Mouse (Mus musculus) hindbrain, embryonic 16.5 days (tissue): ENCODE data around the gene Olfr1462. TPM values are rescaled to one million over a fixed set of nuclear protein-coding genes. Genes with fewer than 3 reads are reported as not detected.

ENCODE experiments used
- ATAC-seq: fragments of 200-750 bp; cut with Nextera tagmentation; 2 replicates; pipeline ENCODE4 v1.8.0; 2017; ENCODE audit warnings: moderate TSS enrichment, moderate library complexity
- H3K27ac ChIP-seq: fragments of 300-500 bp; sonication (generic); 2 replicates; pipeline ENCODE4 v1.5.1; 2014; ENCODE audit warnings: low read depth, mild to moderate bottlenecking, control low read depth, low read length, moderate library complexity
- H3K27me3 ChIP-seq: fragments of 300-500 bp; sonication (generic); replicated peaks from 2 replicates; pipeline ENCODE4 v1.6.1; 2014; ENCODE audit warnings: low read length; ENCODE audit not compliant: control insufficient read depth, insufficient read depth
- H3K36me3 ChIP-seq: fragments of 300-500 bp; sonication (generic); 2 replicates; pipeline ENCODE4 v1.6.1; 2014; ENCODE audit warnings: mild to moderate bottlenecking, low read length, moderate library complexity, mixed read lengths; ENCODE audit not compliant: control insufficient read depth, insufficient read depth
- H3K4me1 ChIP-seq: fragments of 300-500 bp; sonication (generic); 2 replicates; pipeline ENCODE4 v1.6.1; 2014; ENCODE audit warnings: low read depth, low read length; ENCODE audit not compliant: control insufficient read depth, insufficient read depth
- H3K4me2 ChIP-seq: fragments of 300-500 bp; sonication (generic); 2 replicates; pipeline ENCODE4 v1.6.1; 2014; ENCODE audit warnings: mild to moderate bottlenecking, low read length, control low read depth, moderate library complexity
- H3K4me3 ChIP-seq: fragments of 300-500 bp; sonication (generic); 2 replicates; pipeline ENCODE4 v1.5.1; 2014; ENCODE audit warnings: mild to moderate bottlenecking, low read length, control low read depth, moderate library complexity
- H3K9ac ChIP-seq: fragments of 300-500 bp; sonication (generic); 2 replicates; pipeline ENCODE4 v1.6.1; 2014; ENCODE audit warnings: low read depth, mild to moderate bottlenecking, control low read depth, low read length, moderate library complexity
- H3K9me3 ChIP-seq: fragments of 300-500 bp; sonication (generic); 2 replicates; pipeline ENCODE4 v1.6.1; 2014; ENCODE audit warnings: mild to moderate bottlenecking, low read length, moderate library complexity; ENCODE audit not compliant: control insufficient read depth
- WGBS: fragments of 180-500 bp; shearing (Covaris S2); extraction: QIAGEN DNeasy Blood & Tissue Kit; methylation state at CpG from one replicate; pipeline ENCODE4 v1.1.7; 2014; 5-methylcytosine and 5-hydroxymethylcytosine counted together
- polyA plus RNA-seq: library from polyadenylated mRNA; unstranded; fragments of >200 nt; fragmentation: Nextera tagmentation; extraction: Ambion mirVana; gene quantifications from 2 replicates; pipeline ENCODE4 v1.2.1, GENCODE M21; 2015

Olfr1462 gene
- polyA plus RNA-seq = not detected in 2 replicates

- Histone ChIP-seq H3K9me3 (peaks cover 2% of the 10 kb centered on the region), H3K9ac (no peak within 1 kb of the TSS), H3K4me2 (no peak within 1 kb of the TSS), H3K36me3 (no peaks in the 10 kb centered on the region), H3K27me3 (no peaks in the 10 kb centered on the region), H3K4me3 (no peak within 1 kb of the TSS), H3K27ac (no peak within 1 kb of the TSS), H3K4me1 (no peaks in the 10 kb centered on the region)
- ATAC-seq = no peak
- 85% methylated on average over 1 of the region's 1 CpGs for WGBS
Measured at GRCm38 (mm10) chr19:13185434-13185833, at the start of gene Olfr1462. Gene Olfr1462, plus strand, starts transcription at chr19:13185734.

- no peak for ATAC-seq
- 78% methylated on average over 1 of the region's 1 CpGs for WGBS
- Histone ChIP-seq H3K4me3 (no peak within 1 kb of the TSS), H3K36me3 (no peaks in the 10 kb centered on the region), H3K9ac (no peak within 1 kb of the TSS), H3K27ac (no peak within 1 kb of the TSS), H3K4me2 (no peak within 1 kb of the TSS), H3K9me3 (peaks cover 4% of the 10 kb centered on the region; the same call in 1 of the 2 replicates), H3K4me1 (no peaks in the 10 kb centered on the region), H3K27me3 (no peaks in the 10 kb centered on the region)
Measured at GRCm38 (mm10) chr19:13149449-13149848, 36.1 kb upstream of the Olfr1462 start, which contains the start of gene Olfr1459. Gene Olfr1459, minus strand, starts transcription at chr19:13149549.

- no peak for ATAC-seq
- H3K27ac ChIP-seq = no peak within 1 kb of the TSS
- H3K4me2 ChIP-seq = no peak within 1 kb of the TSS
- H3K27me3 ChIP-seq = no peaks in the 10 kb centered on the region
- no peak within 1 kb of the TSS for H3K4me3 ChIP-seq
- H3K9ac ChIP-seq = no peak within 1 kb of the TSS
- H3K4me1 ChIP-seq = no peaks in the 10 kb centered on the region
- WGBS = 67% methylated on average over 1 of the region's 1 CpGs
- H3K9me3 ChIP-seq = peaks cover 2% of the 10 kb centered on the region; the same call in 1 of the 2 replicates
- no peaks in the 10 kb centered on the region for H3K36me3 ChIP-seq
Measured at GRCm38 (mm10) chr19:13162700-13163099, 22.8 kb upstream of the Olfr1462 start, which contains the start of gene Olfr1461. Gene Olfr1461, plus strand, starts transcription at chr19:13163000.

GRCm38 (mm10) chr19:13221666-13222065 is 36.1 kb downstream of the Olfr1462 start:
- no peaks in the 10 kb centered on the region for H3K36me3 ChIP-seq
- peaks cover 14% of the 10 kb centered on the region for H3K9me3 ChIP-seq
- ATAC-seq = no peak
- WGBS = 91% methylated on average over 11 of the region's 11 CpGs
- H3K9ac ChIP-seq = no peak overlapping the region
- H3K4me1 ChIP-seq = no peaks in the 10 kb centered on the region
- no peak overlapping the region for H3K4me2 ChIP-seq
- no peaks in the 10 kb centered on the region for H3K27me3 ChIP-seq
- no peak overlapping the region for H3K27ac ChIP-seq
- H3K4me3 ChIP-seq = no peak overlapping the region

- no peak for ATAC-seq
- no peak within 1 kb of the TSS for H3K27ac ChIP-seq
- H3K4me2 ChIP-seq = no peak within 1 kb of the TSS
- no peaks in the 10 kb centered on the region for H3K4me1 ChIP-seq
- H3K27me3 ChIP-seq = no peaks in the 10 kb centered on the region
- no peak within 1 kb of the TSS for H3K4me3 ChIP-seq
- no peaks in the 10 kb centered on the region for H3K36me3 ChIP-seq
- no peak within 1 kb of the TSS for H3K9ac ChIP-seq
- H3K9me3 ChIP-seq = peaks cover 16% of the 10 kb centered on the region
Measured at GRCm38 (mm10) chr19:13231028-13231427, 45.5 kb downstream of the Olfr1462 start, which contains the start of gene Olfr1463. Gene Olfr1463, plus strand, starts transcription at chr19:13231328.

Other genes with a start within 250 kb of the Olfr1462 start
- not detected in 2 replicates for gene Olfr1450, start 235.5 kb upstream of the Olfr1462 start, polyA plus RNA-seq
- not detected in 2 replicates for gene Olfr1451, start 190.7 kb upstream of the Olfr1462 start, polyA plus RNA-seq
- not detected in 2 replicates for gene Olfr1453, start 157.4 kb upstream of the Olfr1462 start, polyA plus RNA-seq
- gene Olfr1454, start 125.1 kb upstream of the Olfr1462 start, polyA plus RNA-seq = not detected in 2 replicates
- gene Olfr1457, start 87.8 kb upstream of the Olfr1462 start, polyA plus RNA-seq = not detected in 2 replicates
- not detected in 2 replicates for gene Olfr1458, start 79.0 kb upstream of the Olfr1462 start, polyA plus RNA-seq
- not detected in 2 replicates for gene Olfr1459, start 36.2 kb upstream of the Olfr1462 start, polyA plus RNA-seq
- gene Olfr1461, start 22.7 kb upstream of the Olfr1462 start, polyA plus RNA-seq = not detected in 2 replicates
- gene Olfr1463, start 45.6 kb downstream of the Olfr1462 start, polyA plus RNA-seq = not detected in 2 replicates
- gene Olfr1465, start 129.8 kb downstream of the Olfr1462 start, polyA plus RNA-seq = not detected in 2 replicates
- gene Olfr1466, start 153.1 kb downstream of the Olfr1462 start, polyA plus RNA-seq = not detected in 2 replicates
- not detected in 2 replicates for gene Olfr1467, start 176.5 kb downstream of the Olfr1462 start, polyA plus RNA-seq
- gene Olfr1469, start 222.1 kb downstream of the Olfr1462 start, polyA plus RNA-seq = not detected in 2 replicates